Mouse (Mus musculus): Measurements from ENCODE around the gene Lyl1. TPM values are rescaled to one million over a fixed set of nuclear protein-coding genes. Genes with fewer than 3 reads are reported as not detected.
A peak's percentile ranks its signal among the peaks of the same experiment; 100 is the strongest.

The Lyl1 gene
- polyA plus RNA-seq, 1 experiment from 2014 or later, result 3.9 TPM

DNA sequence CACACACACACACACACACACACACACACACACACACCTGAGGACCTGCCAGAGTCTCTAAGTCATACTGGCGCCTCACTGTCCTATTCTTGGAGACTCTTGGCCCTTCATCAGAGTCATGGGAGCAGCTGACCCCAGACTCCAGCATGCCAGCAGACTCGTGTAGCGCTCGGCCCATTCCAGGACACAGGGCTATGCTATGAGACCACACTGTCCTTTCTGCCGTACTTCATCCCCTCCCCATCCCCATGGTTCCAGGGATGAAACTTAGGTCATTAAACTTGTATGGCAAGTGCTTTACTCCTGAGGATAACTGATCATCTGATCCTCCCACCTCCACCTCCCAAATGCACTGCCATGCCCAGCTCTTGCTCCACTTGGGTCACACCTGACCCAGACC is 17.2 kb downstream of the Lyl1 start:
- H3K27me3 ChIP-seq, result peaks cover 62% of the 10 kb centered on the region
- H3K4me1 ChIP-seq, result peaks cover 46% of the 10 kb centered on the region
- H3K36me3 ChIP-seq (replicated peaks), result peaks cover 42% of the 10 kb centered on the region
- ATAC-seq (ENCODE audit: low FRiP score), result no peak
- no peak overlapping the region for H3K27ac ChIP-seq
- no peaks in the 10 kb centered on the region for H3K9me3 ChIP-seq
- H3K4me2 ChIP-seq, result no peak overlapping the region
- H3K4me3 ChIP-seq (replicated peaks), result no peak overlapping the region
- H3K9ac ChIP-seq, result no peak overlapping the region; the same call in 1 of the 2 replicates
- 91% methylated on average over 5 of the region's 5 CpGs for WGBS

DNA sequence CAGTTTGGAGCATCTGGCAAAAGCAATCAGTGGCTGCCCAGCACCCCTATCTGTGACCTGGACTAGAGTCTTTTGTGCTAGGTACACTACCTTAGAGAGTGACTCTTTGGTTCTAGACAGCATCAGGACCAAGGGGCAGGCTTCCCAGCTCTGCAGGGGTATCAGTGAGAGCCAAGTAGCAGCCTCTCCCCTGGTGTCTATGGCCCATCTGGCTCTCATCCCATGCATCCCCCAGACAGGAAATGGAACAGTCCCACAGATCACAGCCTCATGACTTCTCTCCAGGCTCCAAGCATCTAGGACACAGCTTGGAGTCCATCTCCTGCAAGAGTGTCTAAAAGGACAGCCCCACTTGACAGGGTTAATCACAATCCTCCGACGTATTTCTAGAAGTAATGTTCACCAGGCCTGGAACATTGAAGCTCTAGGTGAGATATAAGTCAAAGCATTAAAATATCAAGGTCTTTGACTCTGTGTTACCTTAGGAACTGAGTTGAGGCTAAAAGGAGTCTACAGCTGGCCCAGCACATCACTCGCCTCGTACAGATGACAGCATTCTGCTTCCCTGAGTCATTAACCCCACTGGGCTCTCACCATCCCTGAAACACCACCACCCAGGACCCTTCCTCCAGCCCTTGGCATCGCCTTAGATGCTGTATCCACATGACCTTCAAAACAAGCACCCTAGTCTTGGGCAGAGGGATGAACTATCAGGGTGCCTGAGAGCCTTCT is 17.9 kb downstream of the Lyl1 start:
- Histone ChIP-seq H3K9ac (no peak overlapping the region; the same call in 1 of the 2 replicates), H3K36me3 (replicated peaks) (peaks cover 42% of the 10 kb centered on the region), H3K4me3 (replicated peaks) (no peak overlapping the region), H3K4me1 (peaks cover 46% of the 10 kb centered on the region), H3K4me2 (no peak overlapping the region), H3K27ac (no peak overlapping the region), H3K27me3 (peaks cover 61% of the 10 kb centered on the region), H3K9me3 (no peaks in the 10 kb centered on the region)
- no peak for ATAC-seq (ENCODE audit: low FRiP score)
- WGBS, result 85% methylated on average over 5 of the region's 5 CpGs

DNA sequence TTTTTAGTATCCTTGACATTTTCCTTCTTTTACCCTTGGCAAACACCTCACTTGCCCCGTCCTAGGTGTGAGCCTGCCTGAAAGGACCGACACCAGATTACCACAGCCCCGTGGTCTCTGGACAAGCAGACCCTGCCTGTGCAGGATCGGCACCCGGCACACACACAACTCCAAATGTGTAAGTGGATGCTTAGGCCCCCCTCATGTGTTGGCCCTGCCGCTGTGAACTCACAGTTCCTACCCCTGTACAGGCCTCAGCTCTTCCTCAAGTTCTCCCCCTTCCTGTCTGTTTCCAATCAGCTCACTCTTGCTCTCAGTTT is 21.2 kb downstream of the Lyl1 start:
- peak overlapping the region; percentile 33; the same call in 1 of the 2 replicates for H3K9ac ChIP-seq
- WGBS, result 64% methylated on average over 6 of the region's 6 CpGs
- peak; percentile 24; the same call in 1 of the 2 replicates for ATAC-seq (ENCODE audit: low FRiP score)
- H3K9me3 ChIP-seq, result no peaks in the 10 kb centered on the region
- H3K27ac ChIP-seq, result peak overlapping the region; percentile 87
- H3K36me3 ChIP-seq (replicated peaks), result peaks cover 61% of the 10 kb centered on the region
- peaks cover 43% of the 10 kb centered on the region for H3K27me3 ChIP-seq
- no peak overlapping the region for H3K4me3 ChIP-seq (replicated peaks)
- H3K4me1 ChIP-seq, result peaks cover 48% of the 10 kb centered on the region
- H3K4me2 ChIP-seq, result peak overlapping the region; percentile 24

DNA sequence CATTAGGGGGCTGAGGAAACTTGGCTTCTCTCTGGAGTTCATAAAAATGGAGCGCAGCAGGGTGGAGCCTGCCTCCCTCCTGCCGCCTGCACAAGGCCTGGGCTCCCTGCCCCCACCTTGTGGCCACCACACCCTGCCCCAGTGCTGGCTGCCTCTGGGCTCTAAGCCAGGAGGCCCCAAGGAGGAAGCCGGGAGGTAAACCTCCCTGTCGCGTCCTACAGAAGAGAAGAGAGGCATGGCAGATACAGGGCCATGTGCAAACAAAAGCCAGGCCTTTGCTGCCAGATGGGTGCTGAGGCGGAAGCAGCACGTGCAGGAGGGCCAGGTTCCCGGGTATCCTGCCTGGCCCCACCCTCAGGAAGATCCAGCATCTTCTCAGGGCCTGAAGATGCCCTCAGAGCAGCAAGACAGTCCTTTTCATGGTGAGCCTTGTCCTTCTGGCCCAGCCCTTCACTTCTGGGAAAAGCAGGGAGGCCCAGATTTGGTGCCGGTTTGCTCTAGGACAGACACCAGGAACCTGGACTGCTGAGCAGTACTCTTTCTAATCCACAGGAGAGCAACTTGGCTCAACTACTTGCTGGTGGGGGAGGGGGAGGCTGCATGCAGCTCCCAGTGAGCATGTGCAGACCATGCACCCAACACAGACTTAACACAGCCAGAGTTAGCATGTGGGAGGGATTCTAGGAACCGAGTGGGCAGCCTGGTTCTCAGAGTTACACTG is 21.8 kb downstream of the Lyl1 start, which contains the start of gene G430095P16Rik:
Gene G430095P16Rik, plus strand, starts transcription at position 158 of the 721 bp plus-strand sequence.
- Histone ChIP-seq H3K36me3 (replicated peaks) (peaks cover 60% of the 10 kb centered on the region), H3K4me1 (peaks cover 53% of the 10 kb centered on the region), H3K27me3 (peaks cover 38% of the 10 kb centered on the region), H3K9me3 (no peaks in the 10 kb centered on the region), H3K4me3 (replicated peaks) (no peak within 1 kb of the TSS), H3K9ac (peak within 1 kb of the TSS; percentile 36), H3K4me2 (peak within 1 kb of the TSS; percentile 24), H3K27ac (peak within 1 kb of the TSS; percentile 87)
- WGBS, result 14% methylated on average over 10 of the region's 10 CpGs
- peak; percentile 81 for ATAC-seq (ENCODE audit: low FRiP score)

DNA sequence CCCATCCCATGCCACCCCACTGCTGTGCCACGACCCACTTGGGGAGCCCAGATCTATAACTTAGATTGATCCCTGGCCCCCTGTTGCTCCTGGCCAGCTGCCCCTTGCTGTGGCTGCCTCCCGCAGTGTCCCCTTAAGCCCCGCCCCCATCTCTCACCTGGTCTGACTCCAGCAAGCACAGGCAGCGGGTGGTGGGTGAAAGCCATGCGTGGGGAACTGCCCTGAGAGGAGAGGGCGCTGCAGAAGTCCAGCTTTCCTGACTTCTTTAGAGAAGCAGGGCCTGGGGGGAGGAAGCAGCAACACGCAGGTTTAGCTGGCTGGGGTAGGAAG is 22.3 kb downstream of the Lyl1 start:
- 25% methylated on average over 7 of the region's 7 CpGs for WGBS
- Histone ChIP-seq H3K36me3 (replicated peaks) (peaks cover 58% of the 10 kb centered on the region), H3K9ac (peak overlapping the region; percentile 36), H3K9me3 (no peaks in the 10 kb centered on the region), H3K27ac (peak overlapping the region; percentile 87), H3K4me1 (peaks cover 58% of the 10 kb centered on the region), H3K4me3 (replicated peaks) (no peak overlapping the region), H3K4me2 (peak overlapping the region; percentile 24; the same call in 1 of the 2 replicates), H3K27me3 (peaks cover 32% of the 10 kb centered on the region)
- ATAC-seq (ENCODE audit: low FRiP score), result no peak

DNA sequence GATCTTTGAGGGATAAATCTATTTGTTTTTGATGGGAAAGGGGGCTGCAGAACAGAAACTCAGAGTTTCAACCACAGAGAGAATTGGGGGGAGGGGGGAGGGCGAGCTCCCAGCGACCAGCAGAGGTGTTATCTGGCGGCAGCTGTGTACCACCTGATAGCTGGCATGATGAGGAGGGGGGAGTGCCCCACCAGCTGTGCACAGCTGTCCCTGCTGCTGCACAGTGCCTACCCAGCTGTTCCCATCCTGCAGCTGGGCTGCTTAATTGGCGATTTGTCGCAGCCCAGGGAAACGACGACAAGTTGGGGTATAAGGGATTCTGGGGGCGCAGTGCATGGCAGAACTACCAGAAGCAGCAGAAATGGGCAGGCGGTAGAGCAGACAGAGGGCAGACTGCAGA is 23.4 kb downstream of the Lyl1 start:
- peaks cover 51% of the 10 kb centered on the region for H3K36me3 ChIP-seq (replicated peaks)
- H3K9ac ChIP-seq, result peak overlapping the region; percentile 9; the same call in 1 of the 2 replicates
- peak overlapping the region; percentile 87 for H3K27ac ChIP-seq

DNA sequence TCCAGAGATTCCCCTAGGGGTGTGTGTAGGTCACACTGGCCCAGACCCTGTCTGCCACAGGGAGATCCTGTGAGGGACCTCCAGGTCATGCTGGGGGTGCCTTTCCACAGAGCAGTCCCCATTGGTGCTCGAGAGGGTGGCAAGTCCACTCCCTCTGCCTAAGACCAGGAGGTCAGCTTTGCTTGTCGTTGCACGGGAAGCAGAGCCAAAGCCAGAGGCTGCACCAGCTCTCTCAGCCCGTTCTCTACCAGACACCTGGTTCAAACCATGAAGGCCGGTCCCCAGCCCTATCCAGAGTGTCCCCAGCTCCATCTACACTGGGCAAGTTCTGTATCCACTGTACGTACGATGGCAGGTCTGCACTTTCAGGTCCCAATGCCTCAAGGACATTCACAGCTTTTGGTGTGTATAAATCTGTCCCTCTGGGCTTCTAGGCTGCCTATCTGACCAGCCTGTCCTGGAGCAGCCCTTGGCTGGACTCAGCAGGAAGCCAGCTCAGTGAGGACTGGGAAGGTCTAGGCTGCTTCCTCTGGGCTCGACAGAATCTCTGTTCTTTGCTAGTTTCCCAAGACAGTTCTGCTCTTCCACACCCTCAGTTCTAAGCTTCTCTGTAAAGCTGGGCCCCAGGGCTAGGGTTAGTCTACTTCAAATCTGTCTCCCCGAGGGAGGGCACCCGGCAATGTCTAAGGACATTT is 24.1 kb downstream of the Lyl1 start:
- peak overlapping the region; percentile 9; the same call in 1 of the 2 replicates for H3K9ac ChIP-seq
- ATAC-seq (ENCODE audit: low FRiP score), result no peak
- WGBS, result 57% methylated on average over 10 of the region's 10 CpGs
- H3K36me3 ChIP-seq (replicated peaks), result peaks cover 46% of the 10 kb centered on the region
- peaks cover 18% of the 10 kb centered on the region for H3K27me3 ChIP-seq
- peak overlapping the region; percentile 79 for H3K27ac ChIP-seq
- H3K4me2 ChIP-seq, result 0 out of 2 replicates have a peak overlapping the region, but pooled peaks have one; percentile 5
- H3K4me3 ChIP-seq (replicated peaks), result no peak overlapping the region
- no peaks in the 10 kb centered on the region for H3K9me3 ChIP-seq
- H3K4me1 ChIP-seq, result peaks cover 74% of the 10 kb centered on the region

More for the DNA sequence above, 23.4 kb downstream of the Lyl1 start:
- 52% methylated on average over 9 of the region's 9 CpGs for WGBS
- no peak for ATAC-seq (ENCODE audit: low FRiP score)
- peaks cover 68% of the 10 kb centered on the region for H3K4me1 ChIP-seq
- no peaks in the 10 kb centered on the region for H3K9me3 ChIP-seq
- H3K4me3 ChIP-seq (replicated peaks), result no peak overlapping the region
- peak overlapping the region; percentile 5; the same call in 1 of the 2 replicates for H3K4me2 ChIP-seq
- H3K27me3 ChIP-seq, result peaks cover 21% of the 10 kb centered on the region

DNA sequence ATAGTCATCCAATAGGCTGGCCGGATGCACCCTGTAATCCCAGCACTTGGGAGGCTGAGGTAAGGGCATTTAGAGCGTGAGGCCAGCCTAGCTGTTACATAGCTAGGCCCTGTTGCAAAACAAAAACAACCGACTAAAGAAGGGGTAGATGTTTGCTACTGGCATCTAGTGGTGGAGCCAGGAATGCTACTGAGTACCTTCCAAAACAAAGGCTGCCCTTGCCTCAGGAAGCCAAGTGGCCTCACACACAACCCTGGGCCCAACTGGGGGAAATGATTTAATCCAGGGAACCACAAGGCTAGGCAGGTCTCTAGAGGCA is 24.6 kb downstream of the Lyl1 start:
- WGBS, result 21% methylated on average over 3 of the region's 3 CpGs
- peaks cover 79% of the 10 kb centered on the region for H3K4me1 ChIP-seq
- H3K27ac ChIP-seq, result peak overlapping the region; percentile 79
- 0 out of 2 replicates have a peak overlapping the region, but pooled peaks have one; percentile 9 for H3K9ac ChIP-seq
- no peak overlapping the region for H3K4me2 ChIP-seq
- peaks cover 14% of the 10 kb centered on the region for H3K27me3 ChIP-seq
- H3K4me3 ChIP-seq (replicated peaks), result no peak overlapping the region
- peaks cover 40% of the 10 kb centered on the region for H3K36me3 ChIP-seq (replicated peaks)
- no peak for ATAC-seq (ENCODE audit: low FRiP score)
- no peaks in the 10 kb centered on the region for H3K9me3 ChIP-seq

DNA sequence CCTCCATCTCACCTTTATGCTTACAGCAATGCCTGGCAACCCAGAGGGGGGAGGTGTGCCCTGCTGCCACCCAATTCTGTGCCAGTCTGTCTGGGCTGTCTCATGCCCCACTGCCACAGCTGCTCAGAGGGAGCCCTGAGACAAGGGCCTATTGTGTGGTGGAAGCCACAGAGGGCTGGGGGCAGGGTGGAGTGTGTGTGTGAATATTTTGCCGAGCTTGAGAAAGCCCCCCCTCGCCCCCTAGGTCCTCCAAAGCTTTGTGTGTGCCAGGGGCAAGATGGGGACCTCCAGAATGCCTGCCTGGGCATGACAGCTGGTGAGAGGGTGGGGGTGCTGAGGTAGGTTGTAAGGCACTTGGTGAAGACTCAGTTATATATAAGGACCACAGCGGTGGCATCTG is 27.2 kb downstream of the Lyl1 start:
- Histone ChIP-seq H3K27me3 (peaks cover 18% of the 10 kb centered on the region), H3K36me3 (replicated peaks) (peaks cover 32% of the 10 kb centered on the region), H3K9ac (peak overlapping the region; percentile 36), H3K4me3 (replicated peaks) (no peak overlapping the region), H3K4me2 (peak overlapping the region; percentile 13; the same call in 1 of the 2 replicates), H3K4me1 (peaks cover 86% of the 10 kb centered on the region), H3K27ac (peak overlapping the region; percentile 79), H3K9me3 (no peaks in the 10 kb centered on the region)
- ATAC-seq (ENCODE audit: low FRiP score), result peak; percentile 70
- WGBS, result 54% methylated on average over 3 of the region's 3 CpGs

DNA sequence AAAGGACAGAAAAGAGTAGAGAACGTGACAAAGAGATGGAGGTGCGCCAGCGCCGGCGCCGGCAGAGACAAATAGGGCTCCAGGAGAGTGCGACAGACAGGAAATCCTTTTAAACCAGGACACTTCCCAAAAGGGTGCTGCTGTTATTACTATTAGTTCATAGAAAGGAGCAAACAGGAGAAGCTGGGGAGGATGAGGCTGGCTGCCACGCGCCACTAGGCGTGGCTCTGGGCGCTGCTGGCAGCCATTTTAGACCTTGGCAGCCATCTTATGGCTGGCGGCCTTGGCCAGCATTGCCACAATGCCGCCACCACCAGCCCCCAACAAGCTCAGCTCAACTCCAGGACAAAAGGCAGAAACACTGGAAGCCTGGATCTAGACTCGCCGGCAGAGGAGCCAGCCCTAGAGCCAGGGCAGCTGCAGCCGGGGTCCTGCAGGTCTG is 28.7 kb downstream of the Lyl1 start:
- Histone ChIP-seq H3K4me1 (peaks cover 77% of the 10 kb centered on the region), H3K36me3 (replicated peaks) (peaks cover 28% of the 10 kb centered on the region), H3K9me3 (no peaks in the 10 kb centered on the region), H3K4me3 (replicated peaks) (no peak overlapping the region), H3K27ac (peak overlapping the region; percentile 84), H3K4me2 (no peak overlapping the region), H3K27me3 (peaks cover 23% of the 10 kb centered on the region), H3K9ac (no peak overlapping the region; the same call in 1 of the 2 replicates)
- ATAC-seq (ENCODE audit: low FRiP score), result no peak
- 88% methylated on average over 16 of the region's 16 CpGs for WGBS

DNA sequence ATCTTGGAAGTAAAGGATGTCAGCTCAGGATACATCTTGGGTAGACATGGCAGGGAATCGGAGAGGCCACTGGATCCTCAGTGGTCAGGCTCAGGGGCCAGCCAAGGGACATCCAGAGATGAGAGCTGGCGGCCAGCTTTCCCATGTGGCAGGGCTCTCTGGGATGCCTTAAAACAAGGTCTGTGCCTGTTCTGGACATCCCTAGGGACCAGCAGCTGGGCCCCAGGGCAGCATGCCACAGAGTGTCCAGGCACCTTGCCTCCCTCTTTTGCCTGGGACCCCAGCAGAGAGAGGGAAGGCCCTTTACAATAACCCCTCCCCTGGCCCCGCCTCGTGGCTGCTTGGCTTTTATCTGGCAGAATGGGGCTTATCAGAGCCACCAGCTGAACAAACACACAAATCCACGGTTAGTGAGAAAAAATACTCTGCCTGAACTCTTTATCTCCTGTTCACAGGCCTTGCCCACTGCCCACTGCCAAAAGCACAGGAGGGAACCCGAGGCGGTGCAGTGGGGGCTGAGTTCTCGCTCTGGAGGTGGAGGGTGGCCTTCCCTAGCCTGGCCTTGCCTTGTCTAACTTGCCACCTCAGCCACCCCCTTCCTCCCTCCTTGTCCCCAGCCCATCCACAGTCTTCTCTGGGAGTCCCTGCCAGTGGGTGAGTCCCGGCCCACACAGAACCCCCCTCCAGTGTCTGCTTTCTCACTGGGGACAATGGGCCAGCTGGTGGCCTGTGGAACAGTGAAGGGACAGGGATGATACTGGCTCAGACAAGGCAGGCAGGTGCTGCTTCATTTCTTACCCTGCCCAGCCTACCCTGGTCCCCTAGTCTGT is 29.5 kb downstream of the Lyl1 start:
- peak overlapping the region; percentile 84 for H3K27ac ChIP-seq
- WGBS, result 30% methylated on average over 9 of the region's 9 CpGs
- H3K4me2 ChIP-seq, result peak overlapping the region; percentile 15; the same call in 1 of the 2 replicates
- peak overlapping the region; percentile 25 for H3K9ac ChIP-seq
- H3K36me3 ChIP-seq (replicated peaks), result peaks cover 22% of the 10 kb centered on the region
- peak; percentile 47 for ATAC-seq (ENCODE audit: low FRiP score)
- H3K9me3 ChIP-seq, result no peaks in the 10 kb centered on the region
- peaks cover 74% of the 10 kb centered on the region for H3K4me1 ChIP-seq
- no peak overlapping the region; the same call in 1 of the 2 replicates for H3K4me3 ChIP-seq (replicated peaks)
- H3K27me3 ChIP-seq, result peaks cover 28% of the 10 kb centered on the region
